ENCODE assay signal across 8 mouse cellular contexts in the genomic region with DNA sequence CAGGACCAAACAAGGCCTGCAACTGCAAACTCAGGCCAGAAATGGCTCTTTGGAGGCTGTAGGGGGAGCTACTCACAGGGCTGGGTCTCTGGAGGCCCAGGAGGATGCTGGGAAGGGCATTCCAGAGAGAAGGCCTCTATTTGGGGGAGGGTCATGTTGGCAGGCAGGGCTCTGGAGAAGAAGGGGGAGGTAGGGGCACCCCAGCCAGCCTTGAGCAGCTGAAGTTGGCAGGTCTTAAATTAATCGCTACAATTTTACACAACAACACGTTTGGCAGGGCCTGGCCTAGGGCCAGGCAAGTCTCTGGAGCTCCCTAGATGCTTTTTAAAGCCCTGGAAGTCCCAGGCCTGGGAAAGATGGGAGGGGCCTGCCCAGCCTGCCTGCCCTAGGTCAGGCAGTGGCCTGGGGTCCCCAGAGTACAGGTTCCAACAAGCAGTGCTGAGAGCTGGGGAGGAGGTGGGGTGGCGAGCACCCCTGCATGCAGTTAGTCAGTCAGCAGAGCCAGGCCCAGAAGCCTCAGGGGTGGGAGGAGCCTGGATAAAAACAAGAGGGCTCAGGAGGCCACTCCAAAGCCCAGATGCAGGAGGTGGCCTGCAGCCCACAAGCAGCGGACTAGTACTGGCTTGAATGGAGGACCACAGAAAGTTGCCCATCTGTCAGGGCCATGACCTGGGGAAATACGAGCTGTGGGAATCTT. TPM values are rescaled to one million over a fixed set of nuclear protein-coding genes. Genes with fewer than 3 reads are reported as not detected.
A peak's percentile ranks its signal among the peaks of the same experiment; 100 is the strongest.
DNase-seq lines count a peak whose midpoint lies in the region; ATAC-seq lines count a peak whose summit lies in the region.

No protein-coding gene starts in this region.

- H3K4me1 ChIP-seq in neural tube, embryonic 12.5 days, result peaks cover 68% of the 10 kb centered on the region

- peak overlapping the region; percentile 0; the same call in 1 of the 2 replicates for H3K4me2 ChIP-seq in neural tube, embryonic 12.5 days (replicated peaks)

- H3K9me3 ChIP-seq in neural tube, embryonic 12.5 days, result no peaks in the 10 kb centered on the region

- ATAC-seq in neural tube, embryonic 12.5 days (ENCODE audit: low FRiP score, low read depth), result peak; percentile 83
- ATAC-seq in inflammation-experienced regulatory T-cells, adult 6 months, result no peak

- intact Hi-C loops in heart, postnatal 36 days (cut with DNase I), result loop anchor here (5.0 kb wide), 1 partner anchor 114 kb away; no protein-coding TSS in a partner anchor

- 0 out of 2 replicates have a peak overlapping the region, but pooled peaks have one; percentile 33 for H3K9ac ChIP-seq in neural tube, embryonic 12.5 days

- WGBS in neural tube, embryonic 12.5 days, result 20% methylated on average over 5 of the region's 5 CpGs

- peaks cover 80% of the 10 kb centered on the region for H3K36me3 ChIP-seq in neural tube, embryonic 12.5 days

- DNase-seq in 3T3-L1 (ENCODE audit: low read depth, low spot score), result peak; percentile 82
- DNase-seq in Muller cell, postnatal 12 days (ENCODE audit: inconsistent ontology term), result peak; percentile 71
- peak; percentile 72 for DNase-seq in fibroblast of lung, adult 2 months (ENCODE audit: low read depth)
- peak; percentile 51 to 71 for DNase-seq in heart, postnatal 36 days
- peak; percentile 69 to 83 for DNase-seq in kidney, postnatal 4 days
- DNase-seq in layer of hippocampus, postnatal 25 days (ENCODE audit: extremely low spot score in 1 of 2, low spot score in 1 of 2), result no peak

- peak overlapping the region; percentile 50 for H3K27ac ChIP-seq in neural tube, embryonic 12.5 days

- no peak overlapping the region for H3K4me3 ChIP-seq in neural tube, embryonic 12.5 days

- no peaks in the 10 kb centered on the region for H3K27me3 ChIP-seq in neural tube, embryonic 12.5 days (replicated peaks)

RNA-seq across cellular contexts. Expression of a gene that starts 10.8 kb away (rescaled TPM):
- total RNA-seq in heart, postnatal 36 days (2021), result 10 to 100 TPM; 18.9 to 21.9 TPM
- 46.0 and 54.1 TPM in 2 replicates for polyA plus RNA-seq in neural tube, embryonic 12.5 days (2016; fragmentation: Nextera tagmentation; extraction: Ambion mirVana)
- polyA plus RNA-seq in inflammation-experienced regulatory T-cells, adult 6 months (2017; shearing (Covaris generic)), result 1 to 10 TPM in 1 of 3 experiments, under 1 TPM in 2; 0.60 to 2.5 (median 0.86) TPM
- 100 to 1,000 TPM; 120 to 129 TPM for total RNA-seq in layer of hippocampus, postnatal 25 days (2021)

Comparison
In these comparisons a context has a peak if more than half of its experiments do, and no peak if none do; other contexts are left out.
1. DNase-seq: peak in 3T3-L1 (single experiment), Muller cell, postnatal 12 days (single experiment), fibroblast of lung, adult 2 months (single experiment), heart, postnatal 36 days (2 of 2) and kidney, postnatal 4 days (2 of 2); none in layer of hippocampus, postnatal 25 days (0 of 2).
2. RNA of a gene that starts 10.8 kb away (total RNA-seq): 120 to 129 TPM in layer of hippocampus, postnatal 25 days; 18.9 to 21.9 TPM in heart, postnatal 36 days; every median in the first group is over 4 times any median in the second.